Mouse (Mus musculus) kidney, embryonic 14.5 days (tissue): ENCODE results near the gene Arhgap23. TPM values are rescaled to one million over a fixed set of nuclear protein-coding genes. Genes with fewer than 3 reads are reported as not detected.

Source experiments
- ATAC-seq: fragments of 200-750 bp; cut with Nextera tagmentation; 2 replicates; pipeline ENCODE4 v1.8.0; 2017; ENCODE audit warnings: moderate number of reproducible peaks, mild to moderate bottlenecking, moderate TSS enrichment, moderate library complexity; ENCODE audit not compliant: low FRiP score, low TSS enrichment
- H3K27ac ChIP-seq: fragments of 300-500 bp; sonication (generic); 2 replicates; pipeline ENCODE4 v1.5.1; 2014; ENCODE audit warnings: low read depth, mild to moderate bottlenecking, low read length, moderate library complexity, mixed read lengths
- H3K27me3 ChIP-seq: fragments of 300-500 bp; sonication (generic); 2 replicates; pipeline ENCODE4 v1.6.1; 2014; ENCODE audit warnings: mild to moderate bottlenecking, low read length; ENCODE audit not compliant: control insufficient read depth, insufficient read depth
- H3K36me3 ChIP-seq: fragments of 300-500 bp; sonication (generic); 2 replicates; pipeline ENCODE4 v1.6.1; 2014; ENCODE audit warnings: low read length, mixed read lengths; ENCODE audit not compliant: control insufficient read depth, insufficient read depth
- H3K4me1 ChIP-seq: fragments of 300-500 bp; sonication (generic); 2 replicates; pipeline ENCODE4 v1.6.1; 2014; ENCODE audit warnings: low read length, mixed read lengths; ENCODE audit not compliant: control insufficient read depth, insufficient read depth
- H3K4me2 ChIP-seq: fragments of 300-500 bp; sonication (generic); replicated peaks from 2 replicates; pipeline ENCODE4 v1.6.1; 2014; ENCODE audit warnings: low read depth, mild to moderate bottlenecking, low read length
- H3K4me3 ChIP-seq: fragments of 300-500 bp; sonication (generic); 2 replicates; pipeline ENCODE4 v1.5.1; 2014; ENCODE audit warnings: mild to moderate bottlenecking, low read length
- H3K9ac ChIP-seq: fragments of 300-500 bp; sonication (generic); 2 replicates; pipeline ENCODE4 v1.6.1; 2014; ENCODE audit warnings: low read depth, mild to moderate bottlenecking, low read length, moderate library complexity
- H3K9me3 ChIP-seq: fragments of 300-500 bp; sonication (generic); 2 replicates; pipeline ENCODE4 v1.6.1; 2016; ENCODE audit warnings: low read length; ENCODE audit not compliant: control insufficient read depth
- WGBS: fragments of 180-500 bp; shearing (Covaris S2); extraction: QIAGEN DNeasy Blood & Tissue Kit; methylation state at CpG from one replicate; pipeline ENCODE4 v1.1.7; 2014; 5-methylcytosine and 5-hydroxymethylcytosine counted together
- polyA plus RNA-seq: library from polyadenylated mRNA; unstranded; fragments of >200 nt; fragmentation: Nextera tagmentation; extraction: Ambion mirVana; gene quantifications from 2 replicates; pipeline ENCODE4 v1.2.1, GENCODE M21; 2014

The Arhgap23 gene
- polyA plus RNA-seq, 1 experiment from 2014 or later, result 5.2 TPM

- H3K36me3 ChIP-seq, result peaks cover 57% of the 10 kb centered on the region
- H3K4me3 ChIP-seq, result no peak overlapping the region
- no peak for ATAC-seq
Observed at GRCm38 (mm10) chr11:97387811-97388210, 27.5 kb upstream of the Arhgap23 start.

GRCm38 (mm10) chr11:97389127-97389526, 26.2 kb upstream of the Arhgap23 start:
- no peak overlapping the region for H3K4me3 ChIP-seq
- H3K27me3 ChIP-seq, result no peaks in the 10 kb centered on the region
- no peak overlapping the region for H3K4me2 ChIP-seq
- no peak for ATAC-seq
- no peaks in the 10 kb centered on the region for H3K9me3 ChIP-seq
- WGBS, result 85% methylated on average over 8 of the region's 8 CpGs
- H3K27ac ChIP-seq, result no peak overlapping the region
- H3K9ac ChIP-seq, result no peak overlapping the region
- peaks cover 10% of the 10 kb centered on the region; the same call in 1 of the 2 replicates for H3K4me1 ChIP-seq
- peaks cover 54% of the 10 kb centered on the region for H3K36me3 ChIP-seq

More at GRCm38 (mm10) chr11:97387811-97388210, 27.5 kb upstream of the Arhgap23 start:
- 93% methylated on average over 2 of the region's 2 CpGs for WGBS
- peaks cover 6% of the 10 kb centered on the region; the same call in 1 of the 2 replicates for H3K4me1 ChIP-seq
- no peaks in the 10 kb centered on the region for H3K9me3 ChIP-seq
- no peak overlapping the region for H3K27ac ChIP-seq
- H3K9ac ChIP-seq, result no peak overlapping the region
- no peak overlapping the region for H3K4me2 ChIP-seq
- no peaks in the 10 kb centered on the region for H3K27me3 ChIP-seq

GRCm38 (mm10) chr11:97393658-97394057, 21.7 kb upstream of the Arhgap23 start:
- no peak for ATAC-seq
- no peaks in the 10 kb centered on the region for H3K9me3 ChIP-seq
- peaks cover 48% of the 10 kb centered on the region for H3K36me3 ChIP-seq

GRCm38 (mm10) chr11:97394146-97394545, 21.2 kb upstream of the Arhgap23 start:
- Histone ChIP-seq H3K9ac (no peak overlapping the region), H3K4me2 (no peak overlapping the region), H3K4me1 (peaks cover 10% of the 10 kb centered on the region; the same call in 1 of the 2 replicates), H3K4me3 (no peak overlapping the region), H3K36me3 (peaks cover 43% of the 10 kb centered on the region), H3K27ac (no peak overlapping the region), H3K9me3 (no peaks in the 10 kb centered on the region), H3K27me3 (no peaks in the 10 kb centered on the region)
- ATAC-seq, result no peak
- 67% methylated on average over 11 of the region's 11 CpGs for WGBS

More at GRCm38 (mm10) chr11:97393658-97394057, 21.7 kb upstream of the Arhgap23 start:
- Histone ChIP-seq H3K27ac (no peak overlapping the region), H3K9ac (no peak overlapping the region), H3K4me2 (no peak overlapping the region), H3K27me3 (no peaks in the 10 kb centered on the region), H3K4me3 (no peak overlapping the region), H3K4me1 (peaks cover 10% of the 10 kb centered on the region; the same call in 1 of the 2 replicates)
- 62% methylated on average over 11 of the region's 11 CpGs for WGBS

- Histone ChIP-seq H3K4me1 (0 out of 2 replicates have a peak, but pooled peaks cover 10% of the 10 kb centered on the region), H3K36me3 (peaks cover 9% of the 10 kb centered on the region; the same call in 1 of the 2 replicates), H3K4me3 (no peak overlapping the region), H3K4me2 (no peak overlapping the region), H3K9me3 (no peaks in the 10 kb centered on the region), H3K27me3 (no peaks in the 10 kb centered on the region), H3K9ac (no peak overlapping the region), H3K27ac (no peak overlapping the region)
- WGBS, result 53% methylated on average over 2 of the region's 2 CpGs
- no peak for ATAC-seq
Observed at GRCm38 (mm10) chr11:97398506-97398905, 16.8 kb upstream of the Arhgap23 start.

- H3K9ac ChIP-seq, result no peak overlapping the region
- WGBS, result 3% methylated on average over 23 of the region's 23 CpGs
Observed at GRCm38 (mm10) chr11:97399958-97400710, 15.2 kb upstream of the Arhgap23 start.

GRCm38 (mm10) chr11:97401082-97401481, 14.3 kb upstream of the Arhgap23 start:
- WGBS, result 23% methylated on average over 6 of the region's 6 CpGs
- Histone ChIP-seq H3K4me3 (no peak overlapping the region), H3K9ac (no peak overlapping the region), H3K27ac (no peak overlapping the region), H3K27me3 (peaks cover 9% of the 10 kb centered on the region), H3K36me3 (no peaks in the 10 kb centered on the region), H3K4me2 (no peak overlapping the region), H3K9me3 (no peaks in the 10 kb centered on the region), H3K4me1 (peaks cover 20% of the 10 kb centered on the region)
- no peak for ATAC-seq

More at GRCm38 (mm10) chr11:97399958-97400710, 15.2 kb upstream of the Arhgap23 start:
- Histone ChIP-seq H3K4me2 (peak overlapping the region; percentile 60), H3K4me3 (peak overlapping the region; percentile 28; the same call in 1 of the 2 replicates), H3K4me1 (peaks cover 12% of the 10 kb centered on the region), H3K36me3 (peaks cover 6% of the 10 kb centered on the region; the same call in 1 of the 2 replicates), H3K27ac (no peak overlapping the region), H3K9me3 (no peaks in the 10 kb centered on the region), H3K27me3 (peaks cover 4% of the 10 kb centered on the region; the same call in 1 of the 2 replicates)
- ATAC-seq, result peak; percentile 72

GRCm38 (mm10) chr11:97401686-97402435, 13.5 kb upstream of the Arhgap23 start:
- Histone ChIP-seq H3K36me3 (no peaks in the 10 kb centered on the region), H3K4me1 (peaks cover 27% of the 10 kb centered on the region), H3K4me2 (no peak overlapping the region), H3K9me3 (no peaks in the 10 kb centered on the region), H3K9ac (no peak overlapping the region), H3K27ac (no peak overlapping the region), H3K27me3 (peaks cover 9% of the 10 kb centered on the region), H3K4me3 (no peak overlapping the region)
- no peak for ATAC-seq
- 85% methylated on average over 3 of the region's 3 CpGs for WGBS
